Mouse (Mus musculus) thymus, adult 2 months (tissue): ENCODE results near the gene Dixdc1. TPM values are rescaled to one million over a fixed set of nuclear protein-coding genes. Genes with fewer than 3 reads are reported as not detected.

Source experiments
- DNase-seq: peaks from one replicate; pipeline ENCODE4 v3.0.0; 2021
- H3K27ac ChIP-seq: fragments of 200-500 bp; 2 replicates; pipeline ENCODE4 v1.5.1; 2012; ENCODE audit warnings: low read length, control low read depth; ENCODE audit not compliant: control insufficient read depth, insufficient read depth
- H3K27me3 ChIP-seq: fragments of 200-500 bp; 2 replicates; pipeline ENCODE4 v1.6.1; 2012; ENCODE audit warnings: mild to moderate bottlenecking, low read length, moderate library complexity, mixed read lengths; ENCODE audit not compliant: control insufficient read depth, insufficient read depth
- H3K36me3 ChIP-seq: fragments of 200-500 bp; 2 replicates; pipeline ENCODE4 v1.6.1; 2012; ENCODE audit warnings: mild to moderate bottlenecking, low read length, moderate library complexity; ENCODE audit not compliant: control insufficient read depth, insufficient read depth
- H3K4me1 ChIP-seq: fragments of 200-500 bp; replicated peaks from 2 replicates; pipeline ENCODE4 v1.6.1; 2012; ENCODE audit warnings: low read length; ENCODE audit not compliant: control insufficient read depth, insufficient read depth
- H3K4me3 ChIP-seq: fragments of 200-500 bp; 2 replicates; pipeline ENCODE4 v1.5.1; 2012; ENCODE audit warnings: mild to moderate bottlenecking, low read length, control low read depth, moderate library complexity; ENCODE audit not compliant: control insufficient read depth, insufficient read depth
- CTCF ChIP-seq: fragments of 200-500 bp; IDR thresholded peaks from 2 replicates; pipeline ENCODE4 v1.5.1; 2012; ENCODE audit warnings: mild to moderate bottlenecking, control low read depth, low read length, moderate library complexity, borderline replicate concordance; ENCODE audit not compliant: control insufficient read depth, poor library complexity, insufficient read depth; ENCODE audit errors: extremely low read depth
- POLR2A ChIP-seq: fragments of 200-500 bp; IDR thresholded peaks from 2 replicates; pipeline ENCODE4 v1.6.1; 2012; ENCODE audit warnings: mild to moderate bottlenecking, low read length, control low read depth, moderate library complexity; ENCODE audit not compliant: control insufficient read depth, poor library complexity, insufficient read depth; ENCODE audit errors: extremely low read depth
- WGBS: fragments of 180-500 bp; shearing (Covaris S2); methylation state at CpG from one replicate; pipeline ENCODE4 v1.1.7; 2018; 5-methylcytosine and 5-hydroxymethylcytosine counted together
- polyA plus RNA-seq: library from polyadenylated mRNA; depleted of rRNA; stranded (reverse); fragments of >200 nt; gene quantifications from 2 replicates; pipeline ENCODE4 v1.2.3, GENCODE M21; 2012

Dixdc1 gene
- polyA plus RNA-seq, 1 experiment = 0.77 TPM

DNA sequence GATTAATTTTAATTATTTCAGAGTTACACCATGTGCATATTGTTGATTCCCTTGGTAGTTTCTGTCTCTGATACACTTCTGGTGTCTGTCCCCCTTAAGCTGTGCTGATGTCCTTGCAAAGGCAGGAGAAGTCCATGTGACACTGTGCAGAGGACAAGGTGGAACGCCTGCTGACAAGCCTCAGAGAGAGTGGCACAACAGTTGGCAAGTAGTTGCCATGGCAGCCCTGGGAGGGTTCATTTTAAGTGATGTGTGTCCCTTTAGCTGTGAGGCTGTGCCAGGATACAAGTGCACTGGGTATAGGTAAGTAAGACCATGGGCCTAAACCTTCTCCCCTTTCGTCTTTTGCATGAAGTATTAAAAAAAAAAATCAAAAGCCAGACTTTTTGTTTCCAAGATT is 30.7 kb upstream of the Dixdc1 start:
- Histone ChIP-seq H3K4me3 (no peak overlapping the region), H3K27me3 (no peaks in the 10 kb centered on the region), H3K36me3 (no peaks in the 10 kb centered on the region), H3K4me1 (peaks cover 6% of the 10 kb centered on the region), H3K27ac (no peak overlapping the region)
- 93% methylated on average over 2 of the region's 2 CpGs for WGBS
- no peak for DNase-seq
- no peak for TF ChIP-seq POLR2A
- TF ChIP-seq CTCF = no peak

DNA sequence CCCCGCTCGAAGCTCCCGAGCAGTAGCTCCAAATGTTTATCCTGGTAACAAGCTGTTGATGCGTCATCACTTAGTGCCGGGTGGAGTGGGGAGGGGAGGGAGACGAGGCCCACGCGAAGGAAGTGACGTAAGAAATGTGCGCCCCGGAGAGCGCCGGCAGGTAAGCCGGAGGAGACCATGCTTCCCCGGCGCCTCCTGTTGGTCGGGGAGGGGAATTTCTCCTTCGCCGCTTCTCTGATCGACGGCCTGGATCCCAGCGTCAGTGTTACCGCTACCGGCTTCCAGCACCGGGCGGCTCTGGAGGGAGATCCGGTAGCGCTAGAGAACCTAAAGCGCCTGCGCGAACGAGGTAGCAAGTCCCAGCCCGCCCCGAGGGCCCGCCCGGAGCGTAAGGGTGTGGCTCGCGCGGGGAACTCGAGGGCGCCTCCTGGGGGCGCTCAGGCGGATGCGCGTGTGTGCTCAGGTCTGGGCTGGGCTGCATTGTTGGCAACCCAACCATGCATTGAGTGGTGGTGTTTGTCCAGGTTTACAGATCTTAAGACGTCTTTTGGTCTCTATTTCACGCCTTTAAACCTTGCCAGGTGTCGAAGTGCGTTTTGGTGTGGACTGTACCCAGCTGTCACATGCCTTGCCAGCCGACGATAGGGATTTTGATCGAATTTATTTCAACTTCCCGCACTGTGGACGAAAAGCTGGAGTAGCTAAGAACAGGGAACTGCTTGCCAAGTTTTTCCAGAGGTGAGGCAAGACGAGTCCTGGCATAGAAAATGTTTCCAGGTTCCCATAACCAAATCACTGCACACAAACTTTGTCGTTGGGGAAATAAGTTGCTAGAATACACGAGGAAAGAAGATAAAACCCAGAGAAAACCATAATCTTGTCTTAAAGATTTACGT is 29.0 kb upstream of the Dixdc1 start, which contains the start of gene Fdxacb1:
Fdxacb1 (plus strand) TSS at position 130 of the 896 bp plus-strand sequence.
- peak within 1 kb of the TSS; percentile 82 for H3K4me3 ChIP-seq
- H3K27ac ChIP-seq = peak within 1 kb of the TSS; percentile 54
- peak; percentile 99 for DNase-seq
- no peaks in the 10 kb centered on the region for H3K27me3 ChIP-seq
- peaks cover 6% of the 10 kb centered on the region for H3K4me1 ChIP-seq
- H3K36me3 ChIP-seq = no peaks in the 10 kb centered on the region
- TF ChIP-seq POLR2A (peak; percentile 51; the same call in 1 of the 2 replicates), CTCF (peak; percentile 98)
- WGBS = 5% methylated on average over 59 of the region's 59 CpGs

DNA sequence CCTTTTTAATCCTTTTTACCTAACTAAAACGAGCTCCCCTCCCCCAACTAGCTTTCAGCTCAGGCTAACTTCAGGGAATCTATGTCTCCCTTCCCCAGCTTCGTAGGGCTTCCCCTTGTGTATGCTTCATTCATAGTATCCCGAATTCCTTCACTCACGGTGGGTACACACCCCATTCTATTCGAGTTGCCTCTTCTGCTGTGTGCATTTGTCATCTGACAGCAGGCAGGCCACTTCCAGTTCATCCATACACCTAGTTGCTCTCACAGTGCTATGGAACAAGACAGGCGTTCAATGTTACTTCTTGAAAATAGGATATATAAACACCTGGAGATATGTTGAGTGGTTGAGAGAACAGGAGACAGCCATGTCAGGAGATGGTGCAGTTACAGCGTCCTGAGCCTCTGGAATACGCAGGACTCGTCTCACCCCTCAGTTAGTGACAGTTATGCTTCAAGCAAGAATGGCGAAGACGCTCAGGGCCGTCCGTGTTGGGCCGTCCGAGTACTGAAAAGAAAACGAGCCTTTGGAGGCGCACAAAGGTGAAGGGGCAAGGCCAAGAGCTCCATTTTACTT is 28.3 kb upstream of the Dixdc1 start:
- no peak for TF ChIP-seq CTCF
- no peak for TF ChIP-seq POLR2A
- no peak for DNase-seq
- Histone ChIP-seq H3K27me3 (no peaks in the 10 kb centered on the region), H3K27ac (peak overlapping the region; percentile 42; the same call in 1 of the 2 replicates), H3K36me3 (no peaks in the 10 kb centered on the region), H3K4me1 (peaks cover 6% of the 10 kb centered on the region), H3K4me3 (peak overlapping the region; percentile 82)
- 2% methylated on average over 17 of the region's 17 CpGs for WGBS

DNA sequence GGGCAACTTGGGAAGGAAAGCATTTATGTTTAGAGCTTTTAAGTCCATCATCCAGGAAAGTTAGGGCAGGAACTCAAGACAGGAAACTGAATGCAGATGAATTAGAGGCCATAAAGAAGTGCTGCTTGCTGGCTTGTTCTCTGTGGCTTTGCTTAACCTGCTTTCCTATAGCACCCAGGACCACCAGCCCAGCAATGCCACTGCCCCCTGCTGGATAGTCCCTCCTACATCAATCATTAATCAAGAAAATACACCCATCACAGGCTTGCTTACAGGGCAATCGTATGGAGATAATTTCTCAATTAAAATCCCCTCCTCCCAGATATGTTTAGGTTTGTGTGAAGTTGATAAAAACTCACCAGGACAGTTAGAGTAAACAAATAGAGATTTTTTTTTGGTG is 24.0 kb upstream of the Dixdc1 start:
- no peaks in the 10 kb centered on the region for H3K36me3 ChIP-seq
- 98% methylated on average over 1 of the region's 1 CpGs for WGBS
- H3K4me3 ChIP-seq = no peak overlapping the region
- H3K4me1 ChIP-seq = peaks cover 4% of the 10 kb centered on the region
- H3K27ac ChIP-seq = no peak overlapping the region
- TF ChIP-seq CTCF (no peak), POLR2A (no peak)
- no peaks in the 10 kb centered on the region for H3K27me3 ChIP-seq
- DNase-seq = no peak

DNA sequence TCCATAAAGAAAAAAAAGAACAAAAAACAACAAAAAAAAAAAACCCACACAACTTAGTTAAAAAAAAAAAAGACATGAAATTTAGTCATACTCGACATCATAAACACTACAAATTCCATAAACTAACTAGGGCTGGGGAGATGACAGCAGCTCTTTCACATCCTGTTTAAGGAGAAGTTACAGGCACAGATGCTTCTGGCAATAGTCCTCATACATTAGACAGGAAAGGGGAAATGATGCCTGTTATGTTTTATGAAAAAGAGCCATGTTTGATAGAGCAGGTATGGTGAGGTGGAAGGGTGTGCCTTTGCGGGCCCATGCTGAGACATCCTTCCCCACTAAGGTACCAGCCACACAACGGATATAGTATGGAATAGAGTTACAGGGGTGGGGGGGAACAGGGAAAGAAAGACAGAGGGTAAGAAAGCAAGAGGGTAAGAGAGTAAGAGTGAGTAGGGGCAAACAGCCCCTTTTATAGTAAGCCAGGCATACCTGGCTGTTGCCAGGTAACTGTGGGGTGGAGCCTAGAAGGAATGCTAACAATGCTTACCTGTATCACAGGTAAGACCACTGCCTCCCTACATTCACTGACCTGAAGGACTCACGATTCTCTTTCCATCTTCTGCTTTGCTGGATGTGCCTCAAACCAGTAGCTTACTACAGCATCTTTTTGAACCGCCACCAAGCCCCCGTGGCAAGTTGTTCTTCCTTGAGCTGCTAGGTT is 22.4 kb upstream of the Dixdc1 start:
- no peak overlapping the region for H3K27ac ChIP-seq
- H3K27me3 ChIP-seq = no peaks in the 10 kb centered on the region
- H3K4me3 ChIP-seq = no peak overlapping the region
- H3K4me1 ChIP-seq = no peaks in the 10 kb centered on the region
- TF ChIP-seq CTCF (no peak), POLR2A (no peak)
- DNase-seq = no peak
- H3K36me3 ChIP-seq = no peaks in the 10 kb centered on the region
- WGBS = 78% methylated on average over 6 of the region's 6 CpGs

DNA sequence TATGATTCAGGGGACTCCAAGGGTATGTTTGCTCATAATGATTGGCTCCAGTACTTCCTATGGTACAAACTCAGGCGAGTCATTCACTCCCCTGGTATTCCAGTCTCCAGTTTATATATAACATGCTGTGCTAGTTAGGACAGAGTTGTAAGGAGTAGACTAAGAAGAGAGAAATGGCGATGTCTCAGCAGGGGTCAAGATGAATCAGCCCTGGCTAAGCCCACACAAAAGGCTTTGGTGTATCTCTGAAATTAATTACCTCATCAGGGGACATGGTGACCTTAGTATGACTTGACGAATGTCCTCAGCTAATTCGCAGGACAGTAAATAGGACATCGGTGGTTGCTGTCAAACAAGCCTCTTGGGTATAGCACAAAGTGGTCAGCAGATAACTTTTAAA is 17.4 kb upstream of the Dixdc1 start:
- H3K4me1 ChIP-seq = no peaks in the 10 kb centered on the region
- no peak for DNase-seq
- no peak overlapping the region for H3K27ac ChIP-seq
- TF ChIP-seq POLR2A (no peak), CTCF (no peak)
- WGBS = 87% methylated on average over 5 of the region's 5 CpGs
- H3K4me3 ChIP-seq = no peak overlapping the region
- no peaks in the 10 kb centered on the region for H3K36me3 ChIP-seq
- no peaks in the 10 kb centered on the region for H3K27me3 ChIP-seq
